Mouse (Mus musculus): ENCODE measurements around the gene Ifnl3.
A peak's percentile ranks its signal among the peaks of the same experiment; 100 is the strongest.
"Not testable (repeated sequence)": the region's sequence is repeated elsewhere in the genome, so short reads cannot be mapped to it uniquely, and the experiment has no call there.

The Ifnl3 gene

DNA sequence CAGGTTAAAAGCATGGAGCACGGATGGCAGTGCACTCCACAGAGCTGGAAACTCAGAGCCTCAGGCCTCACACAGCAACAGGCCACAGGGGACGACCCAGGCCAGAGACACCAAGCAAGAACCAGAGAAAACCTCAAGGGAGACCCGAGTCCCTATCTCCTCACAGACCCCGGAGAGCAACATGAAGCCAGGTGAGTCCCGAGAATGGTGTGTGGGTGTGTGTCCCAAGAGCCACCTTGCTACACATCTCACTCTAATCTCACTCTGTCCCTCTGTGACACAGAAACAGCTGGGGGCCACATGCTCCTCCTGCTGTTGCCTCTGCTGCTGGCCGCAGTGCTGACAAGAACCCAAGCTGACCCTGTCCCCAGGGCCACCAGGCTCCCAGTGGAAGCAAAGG, at the start of gene Ifnl3:
Gene Ifnl3 (plus strand): TSS at position 301 of the 400 bp plus-strand sequence.
- not testable (repeated sequence) for DNase-seq (ENCODE audit: low read depth, low spot score)

DNA sequence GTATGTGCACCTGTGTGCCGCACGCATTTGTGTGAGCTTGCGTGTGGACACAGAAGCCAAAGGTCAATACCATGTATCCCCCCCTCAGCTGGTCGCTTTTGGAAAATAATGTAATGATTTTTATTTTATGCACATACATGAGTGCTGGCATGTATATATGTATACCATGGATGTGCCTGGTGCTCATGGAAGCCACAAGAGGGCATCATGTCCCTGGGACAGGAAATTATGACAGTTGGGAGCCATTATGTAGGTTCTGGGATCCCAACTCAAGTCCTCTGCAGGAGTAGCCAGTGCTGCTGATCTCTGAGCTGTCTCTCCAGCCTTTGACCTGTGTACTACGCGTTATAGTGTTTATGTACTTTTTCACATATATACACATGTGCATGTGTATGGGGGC, 46.4 kb upstream of the Ifnl3 start:
- DNase-seq (ENCODE audit: low read depth, low spot score) = no peak

DNA sequence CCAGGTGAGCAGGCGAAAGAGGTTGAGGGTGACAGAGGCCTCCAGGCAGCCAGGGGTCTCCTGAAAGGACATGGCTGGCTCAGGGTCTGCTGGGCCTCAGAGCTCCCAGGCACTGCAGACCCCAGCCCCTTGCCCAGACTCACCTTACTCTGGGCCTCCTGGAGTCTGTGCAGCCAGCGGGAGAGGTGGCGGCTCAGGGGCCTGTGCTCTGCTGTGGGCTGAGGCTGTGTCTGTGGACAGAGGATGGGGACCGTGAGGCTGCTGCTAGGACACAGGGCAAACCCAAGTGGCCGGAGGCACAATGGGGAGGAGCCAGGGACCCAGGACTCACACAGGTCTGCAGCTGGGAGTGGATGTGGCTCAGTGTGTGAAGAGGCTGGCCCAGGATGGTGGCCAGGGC, 45.3 kb upstream of the Ifnl3 start:
- DNase-seq (ENCODE audit: low read depth, low spot score) = no peak

DNA sequence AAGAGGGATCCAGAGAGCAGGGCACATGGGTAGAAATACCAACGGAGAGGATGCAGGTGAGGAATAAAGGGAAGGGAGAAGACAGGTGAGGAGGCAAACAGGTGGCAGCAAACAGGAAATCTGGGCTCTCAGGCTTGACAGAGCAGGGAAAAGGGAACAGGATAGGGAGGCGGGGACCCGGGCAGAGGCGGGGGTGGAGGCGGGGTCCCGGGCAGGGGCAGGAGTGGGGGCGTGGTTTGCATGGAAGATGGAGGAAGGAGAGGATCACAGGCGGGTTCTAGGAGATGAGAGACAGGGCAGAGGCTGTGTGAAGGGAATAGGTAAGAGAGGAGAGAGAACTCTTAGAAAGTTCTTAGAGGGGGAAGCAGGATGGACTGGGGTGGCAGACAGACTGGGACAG, 43.8 kb upstream of the Ifnl3 start:
- no peak for DNase-seq (ENCODE audit: low read depth, low spot score)

DNA sequence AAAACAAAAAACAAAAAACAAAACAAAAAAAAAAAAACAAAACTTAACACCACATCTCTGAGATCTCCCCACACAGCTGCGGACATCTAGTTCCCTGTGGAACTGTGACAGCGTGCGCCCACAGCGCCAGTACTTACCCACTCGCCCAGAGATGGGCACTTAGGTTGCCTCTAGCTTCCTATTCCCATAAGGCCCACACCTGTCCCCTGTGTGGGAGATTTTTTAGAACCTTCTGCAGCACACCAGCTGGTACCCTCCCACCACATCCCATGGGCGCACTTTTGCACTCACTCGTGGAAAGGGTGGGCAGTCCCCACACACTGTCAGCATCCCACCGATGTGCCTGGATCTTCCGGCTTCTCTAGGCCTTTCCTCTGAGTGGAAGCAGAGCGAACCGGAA, 39.8 kb upstream of the Ifnl3 start:
- DNase-seq (ENCODE audit: low read depth, low spot score) = no peak

DNA sequence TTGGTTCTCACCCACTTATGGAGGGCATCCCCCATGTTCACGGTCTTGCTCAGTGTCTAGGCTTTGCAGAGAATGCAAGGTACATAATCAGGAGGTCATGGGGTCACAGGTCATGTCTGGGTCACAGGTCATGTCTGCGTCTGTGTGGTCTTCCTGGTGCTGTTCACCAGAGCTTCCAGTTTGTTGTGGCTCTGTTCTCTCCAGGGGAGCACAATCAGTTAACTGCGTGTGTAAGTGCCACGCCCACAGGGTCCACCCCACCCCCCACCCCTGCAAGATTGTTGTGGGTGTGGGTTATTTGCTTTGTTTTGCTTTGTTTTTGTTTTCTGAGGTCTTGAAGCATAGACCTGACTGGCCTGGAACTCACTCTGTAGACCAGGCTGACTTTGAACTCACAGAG, 38.4 kb upstream of the Ifnl3 start:
- DNase-seq (ENCODE audit: low read depth, low spot score) = no peak

DNA sequence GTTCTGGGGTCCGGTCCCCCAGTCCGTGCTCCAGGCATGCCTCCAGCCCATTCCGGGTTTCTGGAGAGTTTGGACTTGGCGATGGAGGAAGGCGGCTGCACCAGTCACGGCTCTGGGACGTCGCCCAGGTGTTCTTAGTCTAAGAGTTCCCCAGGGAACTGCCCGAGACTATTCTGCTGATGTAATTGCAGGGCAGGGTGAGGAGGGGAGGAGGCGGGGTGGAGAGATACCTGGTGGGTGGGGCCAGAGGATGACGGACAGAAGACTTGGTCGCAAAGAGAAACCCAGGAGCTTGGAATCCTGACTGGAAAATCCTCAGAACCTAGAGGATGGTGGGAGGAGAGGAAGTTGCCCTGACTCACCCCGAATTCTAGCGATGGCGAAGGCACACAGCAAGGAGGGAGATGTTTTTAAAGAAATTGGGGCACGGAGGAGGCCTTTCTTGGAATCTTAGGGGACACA, 34.6 kb upstream of the Ifnl3 start:
- DNase-seq (ENCODE audit: low read depth, low spot score) = peak; percentile 33

DNA sequence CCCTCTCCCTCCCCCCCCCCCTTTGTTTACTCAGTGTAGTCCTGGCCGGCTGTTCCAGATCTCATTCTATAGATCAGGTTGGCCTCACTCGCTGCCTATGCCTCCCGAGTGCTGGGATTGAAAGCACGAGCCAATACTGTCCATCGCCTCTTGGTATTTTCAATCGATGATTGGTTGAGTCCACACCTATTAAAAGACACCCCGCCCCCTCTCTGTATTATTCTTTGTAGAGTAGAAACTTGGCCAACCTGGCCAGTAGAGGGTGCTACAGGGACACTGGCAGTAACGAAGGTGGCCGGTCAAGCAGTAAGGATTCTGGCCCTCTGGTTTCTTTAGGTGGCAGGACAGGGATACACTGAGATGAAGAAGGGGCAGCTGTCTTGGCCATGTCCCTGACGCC, 32.2 kb upstream of the Ifnl3 start:
- peak; percentile 61 for DNase-seq (ENCODE audit: low read depth, low spot score)

DNA sequence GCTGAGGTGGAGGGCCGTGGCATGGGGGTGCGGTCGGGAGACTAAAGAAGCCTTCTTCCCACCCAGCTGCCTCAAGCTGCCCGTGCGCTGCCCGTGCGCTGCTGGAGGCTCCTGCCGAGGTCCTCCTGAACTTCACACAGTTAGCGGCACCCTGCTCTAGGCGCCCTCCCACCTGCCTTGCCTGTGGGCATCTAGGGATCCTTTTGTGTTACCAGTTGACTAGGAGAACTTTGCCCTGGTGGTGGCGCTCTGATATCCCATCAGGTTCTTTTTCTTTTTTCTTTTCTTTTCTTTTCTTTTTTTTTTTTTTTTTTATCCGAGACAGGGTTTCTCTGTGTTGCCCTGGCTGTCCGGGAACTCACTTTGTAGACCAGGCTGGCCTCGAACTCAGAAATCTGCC, 31.7 kb upstream of the Ifnl3 start:
- no peak for DNase-seq (ENCODE audit: low read depth, low spot score)

DNA sequence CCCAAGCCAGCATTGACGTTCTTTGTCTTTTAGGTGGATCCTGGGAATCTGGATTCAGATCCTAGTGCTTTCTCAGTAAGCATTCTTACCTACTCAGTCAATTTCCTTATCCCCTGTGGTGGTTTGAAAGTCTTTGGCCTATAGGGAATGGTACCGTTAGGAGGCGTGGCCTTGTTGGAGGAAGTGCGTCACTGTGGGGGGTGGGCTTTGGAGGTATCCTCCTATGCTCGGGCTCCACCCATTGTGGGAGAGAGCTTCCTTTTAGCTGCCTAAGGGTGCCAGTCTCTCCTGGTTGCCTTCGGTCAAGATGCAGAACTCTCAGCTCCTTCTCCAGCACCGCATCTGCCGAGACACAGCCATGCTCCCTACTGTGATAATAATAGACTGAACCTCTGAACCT, 30.3 kb upstream of the Ifnl3 start:
- DNase-seq (ENCODE audit: low read depth, low spot score) = no peak

DNA sequence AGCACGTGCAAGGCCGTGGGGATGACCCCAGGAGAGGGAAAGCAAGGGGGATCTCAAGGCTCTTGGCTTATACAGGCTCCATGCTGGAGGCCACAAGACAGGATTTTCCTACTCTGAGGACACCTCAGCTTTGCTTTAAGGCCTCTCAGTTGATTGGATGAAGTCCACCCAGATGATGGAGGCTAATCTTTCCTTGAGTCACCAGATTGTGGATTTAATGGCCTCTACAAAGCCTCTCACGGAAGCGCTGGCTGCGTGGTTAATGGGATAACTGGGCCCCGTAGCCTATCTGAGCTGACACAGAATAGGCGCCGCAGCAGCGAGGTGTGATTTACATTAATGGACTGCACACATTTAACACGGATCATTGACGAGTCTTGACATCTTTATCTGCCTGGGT, 27.2 kb upstream of the Ifnl3 start:
- peak; percentile 23 for DNase-seq (ENCODE audit: low read depth, low spot score)

DNA sequence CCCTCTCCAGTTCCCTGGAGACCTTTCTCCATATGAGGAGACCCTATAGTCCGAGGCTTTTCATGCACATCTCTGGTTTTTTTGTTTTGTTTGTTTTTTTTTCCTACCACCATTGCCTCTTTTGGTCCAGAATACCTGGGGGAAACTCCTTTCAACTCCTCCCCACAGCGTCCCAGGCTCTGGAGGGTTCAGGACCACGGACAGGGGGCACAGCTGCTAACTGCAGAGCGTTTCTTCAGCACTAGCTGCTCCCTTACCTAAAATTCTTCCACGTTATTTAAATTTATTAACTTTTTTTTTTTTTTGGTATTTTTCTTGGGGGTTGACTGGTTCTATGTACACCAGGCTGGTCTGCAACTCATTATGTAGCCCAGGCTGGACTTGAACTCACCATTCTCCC, 17.1 kb upstream of the Ifnl3 start:
- DNase-seq (ENCODE audit: low read depth, low spot score) = peak; percentile 44

DNA sequence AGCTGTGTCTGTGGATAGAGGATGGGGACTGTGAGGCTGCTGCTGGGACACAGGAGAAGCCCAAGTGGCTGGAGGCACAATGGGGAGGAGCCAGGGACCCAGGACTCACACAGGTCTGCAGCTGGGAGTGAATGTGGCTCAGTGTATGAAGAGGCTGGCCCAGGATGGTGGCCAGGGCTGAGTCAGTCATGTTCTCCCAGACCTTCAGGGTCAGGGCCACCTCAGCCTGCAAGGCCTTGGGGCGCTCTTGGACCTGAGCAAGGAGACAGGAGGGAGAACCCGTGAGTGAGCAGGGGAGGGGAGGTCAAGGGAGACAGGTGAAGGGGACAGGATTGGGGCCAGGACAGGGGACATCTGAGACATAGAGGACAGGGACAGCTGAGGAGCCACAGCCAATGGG, 13.5 kb upstream of the Ifnl3 start:
- not testable (repeated sequence) for DNase-seq (ENCODE audit: low read depth, low spot score)

DNA sequence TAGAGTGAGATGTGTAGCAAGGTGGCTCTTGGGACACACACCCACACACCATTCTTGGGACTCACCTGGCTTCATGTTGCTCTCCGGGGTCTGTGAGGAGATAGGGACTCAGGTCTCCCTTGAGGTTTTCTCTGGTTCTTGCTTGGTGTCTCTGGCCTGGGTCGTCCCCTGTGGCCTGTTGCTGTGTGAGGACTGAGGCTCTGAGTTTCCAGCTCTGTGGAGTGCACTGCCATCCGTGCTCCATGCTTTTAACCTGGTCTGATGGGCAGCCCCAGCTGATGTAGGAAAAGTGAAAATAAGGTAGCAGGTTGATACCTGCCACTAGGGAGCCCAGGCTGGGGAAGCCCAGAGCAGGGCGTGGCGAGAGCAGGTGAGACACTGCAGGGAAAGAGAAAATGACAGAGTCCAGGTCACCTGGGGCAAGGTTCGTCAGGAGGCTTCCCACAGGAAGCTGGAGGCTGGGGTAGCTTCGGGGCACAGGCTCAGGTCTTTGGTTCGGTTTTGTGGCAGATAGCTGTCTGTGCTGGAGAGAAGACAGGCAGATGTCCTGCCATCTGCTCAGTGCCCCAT, 12.1 kb upstream of the Ifnl3 start, which contains the start of gene Ifnl2:
Gene Ifnl2 (minus strand): TSS at position 51 of the 570 bp plus-strand sequence.
- not testable (repeated sequence) for DNase-seq (ENCODE audit: low read depth, low spot score)

DNA sequence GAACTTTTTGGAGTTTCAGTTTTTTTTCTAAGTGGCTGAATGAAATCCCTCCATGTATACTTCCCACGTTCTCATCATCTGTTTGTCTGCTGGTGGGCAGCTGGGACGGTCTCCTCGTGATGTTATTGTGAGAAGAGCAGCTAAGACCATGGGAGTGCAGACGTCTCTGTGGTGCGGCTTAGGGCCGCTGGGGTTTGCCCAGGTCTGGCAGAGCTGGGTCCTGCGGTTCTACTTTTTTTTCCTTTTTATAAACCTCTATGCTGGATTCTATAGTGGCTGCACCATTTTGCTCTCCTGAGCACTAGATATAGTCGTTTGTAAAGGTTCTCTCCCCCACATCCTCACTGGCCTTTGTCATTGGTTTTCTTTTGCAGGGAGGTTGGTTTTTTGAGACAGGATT, 11.2 kb upstream of the Ifnl3 start:
- DNase-seq (ENCODE audit: low read depth, low spot score) = no peak

DNA sequence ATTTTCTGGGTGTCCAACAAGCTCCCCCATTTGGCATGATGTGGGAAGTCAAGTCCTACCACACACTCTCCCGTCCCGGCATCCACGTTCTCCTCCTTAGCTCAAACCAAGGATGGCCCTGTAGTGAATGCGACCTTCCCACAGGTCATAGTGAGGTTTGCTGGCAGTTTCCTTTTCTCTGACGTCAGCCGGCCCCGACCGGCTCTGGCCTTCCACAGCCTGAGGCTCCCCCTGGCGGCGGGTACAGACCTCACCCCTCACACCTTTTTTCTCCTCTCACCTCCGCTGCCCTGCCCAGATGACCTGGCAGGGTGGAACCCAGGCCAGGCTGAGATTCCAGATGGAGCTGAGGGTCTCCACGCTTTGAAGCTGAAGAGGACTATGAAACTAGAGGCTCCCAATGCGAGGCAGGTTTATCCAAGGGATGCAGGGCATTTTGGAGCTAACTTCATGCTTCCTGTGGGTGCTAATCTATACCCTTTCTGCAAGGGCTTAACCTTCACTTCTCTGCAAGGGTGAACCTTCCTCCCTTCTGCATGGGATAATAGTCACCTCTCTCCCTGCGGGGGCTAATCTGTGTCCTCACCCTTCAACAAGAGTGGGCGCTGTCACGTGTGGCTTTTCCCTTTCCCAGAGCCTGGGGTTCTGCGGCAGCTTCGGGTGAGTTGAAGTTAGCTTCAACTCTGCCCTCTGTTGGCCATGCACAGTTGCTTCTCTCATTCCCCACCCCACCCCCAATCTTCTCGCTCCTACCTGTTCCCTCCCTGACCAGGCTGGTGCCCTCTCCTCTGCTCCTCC, 5.5 kb downstream of the Ifnl3 start:
- peak; percentile 84 for DNase-seq (ENCODE audit: low read depth, low spot score)

DNA sequence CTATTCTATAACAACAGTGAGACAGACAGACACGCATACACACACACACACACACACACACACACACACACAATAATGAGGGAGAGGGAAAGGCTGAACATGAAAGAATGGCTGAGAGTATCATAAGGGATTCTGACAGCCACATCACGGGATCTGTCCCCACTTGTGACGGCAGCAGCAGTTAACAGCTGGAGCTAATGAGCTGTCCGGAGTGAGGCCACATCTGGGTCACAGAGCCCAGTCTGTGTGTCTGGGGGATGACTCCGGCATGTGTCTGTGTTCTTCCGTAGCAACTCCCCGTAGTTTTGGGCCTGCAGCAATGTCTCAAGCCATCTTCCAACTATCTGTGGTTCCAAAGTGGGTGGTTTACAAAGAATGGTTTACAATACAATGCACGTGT, 9.4 kb downstream of the Ifnl3 start:
- DNase-seq (ENCODE audit: low read depth, low spot score) = no peak

DNA sequence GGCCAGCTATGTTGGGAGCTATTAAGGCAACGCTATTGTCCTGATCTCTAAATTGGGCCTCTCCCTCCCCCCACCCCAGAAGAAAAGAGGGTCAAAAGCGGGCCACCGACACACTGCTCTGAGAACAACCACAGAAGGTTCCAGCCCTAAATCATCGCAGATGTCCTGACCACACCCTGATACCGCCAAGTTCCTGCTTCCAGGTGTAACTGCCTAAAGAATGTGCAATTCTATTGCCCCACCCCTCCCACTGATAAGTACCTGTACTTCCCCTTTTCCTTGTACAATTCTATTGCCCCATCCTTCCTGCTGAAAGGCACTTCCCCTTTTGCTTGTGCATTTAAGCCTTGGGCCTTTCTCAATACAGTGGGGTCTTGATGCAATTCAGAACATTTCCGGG, 16.2 kb downstream of the Ifnl3 start:
- DNase-seq (ENCODE audit: low read depth, low spot score) = not testable (repeated sequence)

DNA sequence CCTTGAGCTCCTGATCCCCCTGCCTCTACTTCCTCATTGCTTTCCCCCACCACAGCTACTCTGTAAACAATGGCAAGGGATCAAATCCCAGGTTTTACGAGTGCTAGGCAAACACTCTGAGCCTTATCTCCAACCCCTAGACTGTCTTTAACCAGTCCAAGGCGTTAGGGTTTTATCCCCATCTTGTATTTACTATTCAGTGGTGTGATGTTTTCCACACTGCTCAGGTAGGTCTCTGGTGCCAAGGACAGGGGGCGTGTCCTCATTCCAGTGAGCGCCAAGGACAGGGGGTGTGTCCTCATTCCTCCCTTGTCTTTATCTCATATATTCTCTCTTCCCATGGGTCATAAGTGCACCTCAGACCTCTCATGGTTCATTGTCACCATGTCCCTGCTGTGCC, 17.9 kb downstream of the Ifnl3 start, which contains the start of gene Sycn:
Gene Sycn (plus strand): TSS at position 360 of the 400 bp plus-strand sequence.
- DNase-seq (ENCODE audit: low read depth, low spot score) = no peak

DNA sequence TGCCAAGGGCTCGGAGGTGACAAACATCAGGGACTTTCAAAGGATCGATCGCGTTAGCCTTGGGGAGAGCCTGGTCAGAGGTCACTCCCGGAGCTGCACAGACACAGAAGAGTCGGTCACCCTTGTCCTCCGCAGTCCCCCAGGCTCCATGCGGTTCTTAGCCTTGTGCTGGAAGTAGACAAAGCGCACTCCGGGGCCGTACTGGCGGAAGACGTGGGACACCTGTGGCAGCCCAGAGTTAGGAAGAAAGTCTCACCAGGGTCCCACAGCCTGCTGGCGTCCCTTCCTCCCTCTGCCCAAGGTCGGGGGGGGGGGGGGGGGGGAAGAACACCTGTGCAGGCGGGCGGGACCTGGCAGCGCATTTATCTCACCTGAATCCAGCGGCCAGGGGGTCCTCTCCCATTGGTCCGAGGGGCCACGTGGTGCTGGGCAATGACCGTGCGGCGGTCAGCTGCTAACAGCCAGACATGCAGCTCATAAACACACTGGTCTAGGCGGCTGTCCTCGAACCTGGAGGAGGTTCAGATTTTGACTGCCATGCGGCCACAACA, 21.5 kb downstream of the Ifnl3 start:
- peak; percentile 30 for DNase-seq (ENCODE audit: low read depth, low spot score)

DNA sequence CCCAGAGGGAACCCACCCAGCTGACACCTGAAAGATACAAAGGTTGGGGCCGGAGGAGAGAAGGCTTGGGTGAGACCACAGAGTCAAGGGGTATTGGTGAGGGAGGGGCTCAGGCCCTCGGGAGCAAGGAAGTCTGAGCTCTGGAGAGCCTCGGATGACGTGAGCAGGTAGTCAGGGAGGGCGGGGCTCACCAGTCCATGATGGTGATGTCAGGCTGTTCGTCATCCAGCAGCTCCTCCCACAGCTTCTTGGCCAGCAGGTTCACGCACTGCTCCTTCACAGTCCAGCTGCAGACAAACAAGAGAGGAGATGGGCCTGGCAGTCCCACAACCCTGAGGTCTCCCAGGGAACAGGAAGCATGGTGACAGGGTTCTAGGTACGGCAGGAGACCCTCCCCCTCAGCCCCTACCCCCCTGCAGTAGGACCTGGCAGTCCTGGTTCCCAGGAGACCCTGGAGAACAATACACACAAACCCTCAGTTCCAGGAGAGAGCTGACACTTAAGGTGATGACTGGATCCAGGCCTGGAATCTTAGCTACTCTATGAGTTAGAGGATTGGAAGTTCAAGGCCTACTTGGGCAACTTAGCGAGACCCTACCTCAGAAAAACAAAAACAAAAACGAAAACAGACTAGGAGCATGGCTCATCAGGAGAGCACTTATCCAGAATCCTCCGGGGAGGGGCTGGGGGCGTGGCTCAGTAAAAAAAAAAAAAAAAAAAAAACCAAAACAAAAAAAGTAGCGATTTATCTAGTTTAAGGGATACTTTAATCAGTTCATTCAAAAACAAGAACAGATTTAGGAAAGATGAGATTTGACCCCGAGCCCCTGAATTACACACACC, 22.6 kb downstream of the Ifnl3 start:
- peak; percentile 46 for DNase-seq (ENCODE audit: low read depth, low spot score)

DNA sequence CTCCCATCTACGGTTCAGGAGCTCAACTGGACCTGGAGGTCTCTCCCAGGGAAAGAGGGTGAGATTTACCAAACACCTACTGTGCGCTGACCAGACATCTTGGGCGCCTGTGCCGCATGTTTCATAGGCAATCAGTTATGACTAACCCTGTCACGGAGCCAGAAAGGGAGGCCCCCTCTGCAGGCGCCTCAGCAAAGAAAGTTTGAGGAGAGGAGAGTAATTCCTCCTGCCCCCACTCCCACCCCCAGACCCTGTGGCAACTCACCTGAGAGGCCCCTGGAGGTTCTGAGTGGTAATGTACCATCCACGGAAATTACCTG, 23.2 kb downstream of the Ifnl3 start:
- no peak for DNase-seq (ENCODE audit: low read depth, low spot score)
